Mouse (Mus musculus): ENCODE measurements around the gene Arhgap23.

The Arhgap23 gene

DNA sequence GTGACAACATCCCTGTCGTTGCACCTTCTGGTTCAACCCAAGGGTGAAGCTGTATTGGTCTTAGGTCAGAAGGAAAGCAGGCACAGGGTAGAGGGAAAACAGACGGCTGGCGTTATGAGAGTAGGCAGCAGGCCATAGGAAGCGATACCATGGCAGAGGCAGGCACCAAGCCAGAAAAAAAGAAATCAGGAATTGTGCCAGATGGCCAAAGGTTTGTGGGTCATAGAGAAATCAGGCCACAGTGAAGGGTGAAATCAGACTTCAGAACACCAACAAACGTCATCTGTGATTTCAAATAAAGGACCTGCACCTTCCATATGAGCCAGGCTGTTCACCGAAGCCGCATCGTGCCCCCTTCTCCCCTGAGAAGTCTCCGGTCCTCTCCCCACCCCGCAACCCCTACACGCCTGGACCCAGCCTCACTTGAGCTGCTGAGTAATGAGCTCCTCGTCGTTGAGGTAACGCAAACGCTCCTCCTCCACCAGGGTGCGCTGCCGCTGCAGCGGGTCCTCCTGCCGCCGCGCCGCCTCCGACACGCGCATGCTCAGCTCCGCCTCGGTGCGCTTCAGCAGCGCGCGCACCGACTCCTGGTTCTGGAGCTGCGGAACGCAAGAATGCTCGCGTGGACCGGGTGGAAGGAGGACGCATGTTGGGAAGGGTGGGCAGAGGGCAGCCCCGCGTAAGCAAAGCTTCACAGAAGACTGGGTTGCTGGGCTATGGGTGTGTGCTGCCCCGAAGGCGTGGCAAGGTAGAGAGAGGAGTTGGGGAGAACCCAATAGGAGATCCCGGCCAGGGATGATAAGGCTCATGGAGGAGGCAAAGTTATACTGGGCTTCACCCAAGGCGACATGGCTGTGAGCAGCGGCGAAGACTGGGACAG lies 116.3 kb downstream of the Arhgap23 start:
- in situ Hi-C loops (cut with MboI, MseI), result loop anchor here (5.0 kb wide), 1 partner anchor 96 kb away; the partner anchor contains the start of gene Epop

DNA sequence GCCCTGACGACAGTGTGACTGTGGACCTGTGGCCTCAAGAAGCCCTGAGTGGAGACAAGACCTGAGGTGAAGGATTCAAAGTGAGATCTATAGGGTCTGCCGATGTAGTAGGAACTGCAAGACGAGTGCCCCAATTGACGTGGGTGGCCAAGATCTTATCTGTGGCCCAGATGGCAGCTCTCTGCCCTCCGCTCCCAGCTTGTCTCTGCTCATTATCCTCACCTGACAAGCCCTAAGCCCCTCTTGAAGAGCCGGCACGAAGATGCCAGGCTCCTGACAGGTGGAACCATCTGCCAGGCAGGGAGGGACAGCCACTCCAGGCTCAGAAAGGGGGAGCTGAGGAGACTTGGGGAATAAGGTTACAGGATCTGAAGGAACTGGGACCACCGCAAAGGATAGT lies 117.0 kb downstream of the Arhgap23 start:
- in situ Hi-C loops (cut with MboI, MseI), result loop anchor here (5.0 kb wide), 1 partner anchor 95 kb away; the partner anchor contains the start of gene Epop

DNA sequence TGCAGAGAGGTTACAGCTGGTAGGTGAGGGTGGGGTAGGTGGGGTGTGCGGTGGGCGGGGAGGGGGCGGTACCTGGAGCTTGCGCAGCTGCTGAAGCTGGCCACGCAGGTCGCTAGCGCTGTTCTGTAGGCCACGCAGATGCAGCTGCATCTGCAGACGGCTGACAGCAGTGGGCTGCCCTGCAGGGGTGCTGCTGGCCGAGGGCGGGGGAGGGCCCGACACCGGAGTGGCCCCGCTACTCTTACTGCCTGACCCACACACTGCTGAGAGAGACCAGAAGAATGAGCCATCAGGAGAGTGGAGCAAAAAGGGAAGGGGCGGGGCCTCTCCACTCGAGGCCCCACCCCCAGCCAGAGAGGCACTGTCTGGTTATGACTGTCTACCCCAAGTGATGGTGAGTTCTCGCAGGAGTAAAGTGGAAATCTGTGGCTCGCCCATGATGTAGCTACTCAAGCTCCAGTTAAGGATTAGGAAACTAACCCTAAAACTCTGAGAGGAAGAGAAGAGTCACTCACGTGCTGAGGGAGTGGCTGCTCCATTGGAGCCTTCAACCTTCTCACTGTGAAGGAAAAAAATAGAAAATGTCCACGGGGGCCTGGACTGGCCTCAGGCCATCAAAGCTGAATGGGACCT lies 117.7 kb downstream of the Arhgap23 start:
- in situ Hi-C loops (cut with MboI, MseI), result loop anchor here (5.0 kb wide), 1 partner anchor 94 kb away; the partner anchor contains the start of gene Epop

DNA sequence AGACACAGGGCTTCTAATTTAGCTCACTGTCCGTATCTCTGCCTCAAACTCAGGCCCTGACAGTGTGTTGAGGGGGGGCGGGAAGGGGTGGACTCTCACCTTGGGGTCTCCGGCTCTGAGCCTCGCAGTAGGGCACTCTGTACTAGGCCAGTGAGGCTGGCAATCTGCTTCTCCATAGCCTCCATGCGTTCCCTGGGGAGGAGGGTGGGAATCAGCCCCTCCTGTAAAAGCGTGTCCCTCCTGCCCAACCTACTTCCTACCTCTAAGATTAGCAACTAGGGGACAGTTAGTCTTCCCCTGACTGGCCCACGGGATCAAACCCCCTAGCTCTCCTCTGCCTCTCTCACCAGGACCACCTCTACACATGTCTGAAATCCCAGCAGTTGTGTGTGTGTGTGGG lies 118.3 kb downstream of the Arhgap23 start:
- in situ Hi-C loops (cut with MboI, MseI), result loop anchor here (5.0 kb wide), 1 partner anchor 94 kb away; the partner anchor contains the start of gene Epop

DNA sequence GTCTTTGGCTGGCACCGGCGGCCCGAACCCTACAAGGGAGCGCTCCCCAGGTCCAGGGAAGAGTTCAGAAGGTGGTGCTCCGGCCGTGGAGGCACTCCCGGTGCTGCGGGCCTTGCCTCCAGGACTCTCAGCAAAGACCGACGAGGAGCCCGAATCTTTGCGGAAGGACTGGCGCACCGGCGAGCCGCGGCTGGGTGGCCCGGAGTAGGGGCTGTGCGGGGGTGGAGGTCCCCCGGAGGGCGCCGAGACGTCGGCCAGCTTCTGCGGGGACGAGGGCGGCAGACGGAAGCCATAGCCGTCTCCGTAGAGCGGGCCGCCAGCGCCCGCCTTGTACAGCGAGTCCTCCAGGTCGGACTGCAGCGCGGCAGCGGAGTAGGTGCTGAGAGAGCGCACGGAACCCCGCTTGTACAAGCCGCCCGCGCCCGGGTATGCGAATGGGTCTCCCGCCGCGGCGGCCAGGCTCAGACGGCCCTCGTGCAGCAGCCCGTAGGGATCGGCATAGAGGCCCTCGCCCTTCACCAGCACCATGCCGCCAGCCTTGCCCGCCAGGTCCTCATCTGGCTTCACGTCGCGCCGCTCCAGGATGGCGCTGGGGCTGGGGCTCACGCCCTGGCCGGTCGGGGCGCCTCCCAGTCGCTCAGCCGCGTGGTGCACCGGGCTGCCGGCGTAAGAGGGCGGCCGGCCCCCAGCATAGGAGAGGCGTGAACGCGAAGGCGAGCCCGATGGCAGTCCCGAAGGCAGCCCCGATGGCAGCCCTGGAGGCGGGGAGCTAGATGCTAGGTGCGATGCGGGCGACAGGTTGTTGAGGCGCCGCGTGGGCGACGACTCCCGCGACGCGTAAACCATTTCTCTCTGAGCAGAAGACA lies 119.3 kb downstream of the Arhgap23 start:
- in situ Hi-C loops (cut with MboI, MseI), result loop anchor here (5.0 kb wide), 1 partner anchor 93 kb away; the partner anchor contains the start of gene Epop

DNA sequence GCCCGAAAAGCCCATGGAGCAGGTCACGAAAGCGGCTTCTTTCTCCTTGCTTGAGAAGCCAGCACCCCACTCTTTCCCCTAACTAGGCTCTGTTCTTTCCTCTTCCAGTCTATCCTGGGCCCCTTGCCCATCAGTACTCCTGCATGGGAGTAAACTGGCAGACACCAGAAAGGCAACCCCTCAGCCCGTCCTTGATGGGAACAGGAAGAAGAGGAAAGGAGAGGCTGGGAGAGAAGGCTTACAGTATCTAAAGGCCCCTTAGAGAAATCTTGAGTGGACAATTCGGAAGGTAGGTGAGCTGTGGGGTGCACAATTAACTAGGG lies 119.9 kb downstream of the Arhgap23 start:
- in situ Hi-C loops (cut with MboI, MseI), result no loop called here

DNA sequence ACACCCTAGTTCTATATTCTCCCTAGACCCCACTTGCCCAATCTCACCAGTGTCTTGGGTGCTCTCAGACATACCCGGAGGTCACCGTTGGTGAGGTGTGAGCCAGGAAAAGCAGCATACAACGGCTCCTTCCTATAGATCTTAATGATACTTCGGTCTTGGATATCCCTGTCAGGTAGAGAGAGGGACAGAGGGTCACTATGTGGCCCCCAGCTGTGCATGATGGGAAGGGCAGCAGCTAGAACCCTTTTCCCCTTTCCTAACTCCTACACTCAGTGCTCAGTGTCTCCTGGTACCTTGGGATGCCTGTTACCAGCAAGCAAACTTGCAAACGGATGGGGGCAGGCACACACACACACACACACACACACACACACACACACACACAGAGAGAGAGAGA lies 120.3 kb downstream of the Arhgap23 start:
- in situ Hi-C loops (cut with MboI, MseI), result no loop called here

DNA sequence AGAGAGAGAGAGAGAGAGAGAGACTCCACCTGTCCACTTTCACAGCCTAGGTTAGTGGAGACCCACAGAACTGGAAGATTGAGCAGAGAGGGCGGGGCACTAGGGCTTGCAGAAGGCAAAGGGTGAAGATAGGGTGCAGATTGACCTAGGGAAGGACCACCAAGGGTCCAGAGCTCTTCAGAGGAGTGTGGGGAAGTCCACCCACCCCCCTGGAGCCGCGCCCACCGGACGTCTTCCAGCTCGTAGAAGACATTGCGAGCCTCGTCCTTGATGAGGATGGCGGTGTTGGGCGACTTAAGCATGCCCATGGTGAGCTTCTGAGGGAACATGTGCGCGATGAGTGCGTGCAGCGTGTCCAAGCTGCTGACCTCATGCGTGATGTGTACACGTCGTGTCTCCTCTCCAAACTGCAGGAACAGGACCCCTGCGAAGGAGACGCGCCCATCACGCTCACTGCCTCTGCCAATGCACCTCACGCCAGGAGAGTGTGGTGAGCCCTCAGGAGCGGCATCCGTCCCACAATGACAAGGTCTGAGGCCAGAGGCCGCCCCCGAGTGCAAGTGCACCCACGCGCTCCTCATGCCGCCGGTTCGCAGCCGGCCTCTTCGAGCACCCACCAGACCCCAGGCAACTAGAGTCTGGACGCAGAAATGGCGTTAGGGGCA lies 120.9 kb downstream of the Arhgap23 start:
- in situ Hi-C loops (cut with MboI, MseI), result no loop called here

DNA sequence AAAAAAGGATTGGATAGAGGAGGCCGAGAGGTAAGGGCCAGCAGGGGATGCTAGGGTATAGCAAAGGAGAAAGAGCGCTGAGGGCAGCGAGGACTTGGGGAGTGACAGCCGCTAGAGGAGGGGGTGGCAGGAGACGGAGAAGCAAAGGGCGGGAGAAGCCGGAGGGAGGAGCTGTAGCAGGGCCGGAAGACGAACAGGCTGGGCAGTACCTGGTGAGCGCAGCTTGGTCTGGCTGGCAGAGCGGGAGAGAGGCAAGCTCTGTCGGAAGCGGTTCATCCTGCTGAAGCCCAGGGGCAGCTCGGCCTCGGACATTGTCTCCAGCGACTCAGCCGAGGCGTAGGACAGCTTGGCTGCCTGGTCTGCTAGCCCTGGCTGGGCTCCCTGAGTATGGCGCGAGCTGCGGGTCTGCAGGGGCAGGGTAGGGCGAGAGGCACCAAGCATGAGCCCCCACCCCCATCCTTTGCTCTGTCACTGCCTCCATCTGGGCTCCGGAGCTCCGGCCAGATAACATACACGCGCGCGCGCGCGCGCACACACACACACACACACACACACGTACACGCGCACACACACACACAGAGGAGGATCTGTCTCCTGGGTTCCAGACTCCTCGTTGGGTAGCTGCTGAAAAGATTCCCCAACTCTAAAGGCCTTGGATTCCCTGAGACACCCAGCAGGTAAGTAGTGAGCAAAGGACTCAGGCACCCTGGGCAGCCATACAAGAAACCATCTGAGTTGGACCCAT lies 121.7 kb downstream of the Arhgap23 start:
- in situ Hi-C loops (cut with MboI, MseI), result no loop called here

DNA sequence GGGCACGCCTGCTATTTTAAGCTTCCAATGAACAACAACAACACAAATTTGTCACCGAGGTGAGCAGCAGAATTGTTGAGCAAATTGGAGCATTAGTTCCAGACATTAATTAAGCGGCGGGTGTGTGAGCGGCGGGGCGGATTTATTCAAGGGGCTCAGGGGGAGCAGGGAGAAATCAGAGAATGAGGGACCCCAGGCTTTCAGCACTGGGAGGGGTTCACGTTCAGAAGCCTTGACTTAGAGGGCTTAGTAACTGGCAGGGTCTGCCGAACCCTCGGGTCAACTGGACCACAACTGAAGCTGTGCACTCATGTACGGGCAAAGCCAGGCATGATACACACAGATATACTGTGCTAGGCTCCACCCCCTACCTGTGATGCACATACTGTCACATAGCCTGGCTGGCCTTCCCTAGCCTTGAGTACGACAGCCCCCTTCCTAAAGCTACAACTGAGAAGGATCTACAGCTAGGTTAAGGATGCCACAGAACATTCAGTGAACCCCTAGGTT lies 122.3 kb downstream of the Arhgap23 start:
- in situ Hi-C loops (cut with MboI, MseI), result no loop called here

DNA sequence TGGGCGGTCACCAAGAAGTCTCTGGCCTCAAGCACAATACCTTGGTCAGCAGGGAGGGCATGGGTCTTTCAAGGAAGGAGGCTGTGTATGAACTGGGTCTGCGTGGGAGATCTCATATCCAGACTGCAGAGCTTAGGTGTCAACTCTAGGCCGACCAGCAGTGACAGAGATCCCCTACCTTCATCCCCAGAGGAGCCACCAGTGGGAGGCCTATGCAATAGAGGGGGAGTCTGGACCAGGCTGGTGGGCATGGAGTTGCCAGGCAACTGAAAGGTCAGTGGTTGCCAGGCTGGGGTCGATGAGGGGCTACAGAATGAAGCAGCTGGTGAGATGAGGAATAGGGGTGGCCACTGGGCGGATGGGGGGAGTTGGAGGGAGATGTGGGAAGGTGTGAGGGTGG lies 124.3 kb downstream of the Arhgap23 start:
- in situ Hi-C loops (cut with MboI, MseI), result loop anchor here (10.0 kb wide), 1 partner anchor 1305 kb away; no protein-coding TSS in a partner anchor

DNA sequence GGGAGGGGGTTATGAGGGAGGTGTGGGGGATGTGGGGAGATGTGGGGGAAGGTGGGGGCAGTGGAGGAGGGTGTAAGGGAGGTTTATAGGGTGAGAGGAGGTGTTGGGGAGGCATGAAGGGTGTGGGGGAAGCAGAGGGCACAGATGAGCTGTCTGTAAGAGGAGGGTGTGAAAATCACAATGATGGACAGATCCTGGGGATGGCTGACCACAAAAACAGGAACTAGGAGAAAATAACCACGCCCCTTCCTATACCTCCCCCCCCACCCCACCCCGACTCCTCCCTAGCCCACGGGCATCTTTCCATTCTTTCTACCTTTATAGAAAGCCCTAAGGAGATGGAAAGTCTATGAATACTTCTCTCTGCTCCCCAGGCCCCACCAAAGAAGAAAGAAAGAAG lies 124.8 kb downstream of the Arhgap23 start:
- in situ Hi-C loops (cut with MboI, MseI), result loop anchor here (10.0 kb wide), 1 partner anchor 1305 kb away; no protein-coding TSS in a partner anchor

DNA sequence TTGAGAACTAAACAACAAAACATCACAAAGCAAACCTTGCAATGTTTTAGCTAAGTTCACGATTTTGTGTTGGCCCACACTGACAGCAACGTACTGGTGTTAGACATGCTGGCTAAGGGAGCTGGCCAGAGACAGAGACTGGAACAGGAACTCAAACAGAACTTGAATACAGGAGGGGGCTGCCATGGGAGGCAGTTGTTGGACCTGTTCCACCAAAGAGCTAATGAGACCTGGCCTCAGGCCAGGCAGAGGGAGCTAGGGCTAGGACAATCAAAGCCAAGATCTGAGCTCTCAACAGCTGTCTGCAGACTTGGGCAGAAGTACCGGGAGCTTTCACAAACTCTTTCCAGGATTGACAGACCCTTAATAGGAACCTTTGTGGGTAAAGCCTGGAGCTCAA lies 125.3 kb downstream of the Arhgap23 start:
- in situ Hi-C loops (cut with MboI, MseI), result loop anchor here (10.0 kb wide), 1 partner anchor 1304 kb away; no protein-coding TSS in a partner anchor

DNA sequence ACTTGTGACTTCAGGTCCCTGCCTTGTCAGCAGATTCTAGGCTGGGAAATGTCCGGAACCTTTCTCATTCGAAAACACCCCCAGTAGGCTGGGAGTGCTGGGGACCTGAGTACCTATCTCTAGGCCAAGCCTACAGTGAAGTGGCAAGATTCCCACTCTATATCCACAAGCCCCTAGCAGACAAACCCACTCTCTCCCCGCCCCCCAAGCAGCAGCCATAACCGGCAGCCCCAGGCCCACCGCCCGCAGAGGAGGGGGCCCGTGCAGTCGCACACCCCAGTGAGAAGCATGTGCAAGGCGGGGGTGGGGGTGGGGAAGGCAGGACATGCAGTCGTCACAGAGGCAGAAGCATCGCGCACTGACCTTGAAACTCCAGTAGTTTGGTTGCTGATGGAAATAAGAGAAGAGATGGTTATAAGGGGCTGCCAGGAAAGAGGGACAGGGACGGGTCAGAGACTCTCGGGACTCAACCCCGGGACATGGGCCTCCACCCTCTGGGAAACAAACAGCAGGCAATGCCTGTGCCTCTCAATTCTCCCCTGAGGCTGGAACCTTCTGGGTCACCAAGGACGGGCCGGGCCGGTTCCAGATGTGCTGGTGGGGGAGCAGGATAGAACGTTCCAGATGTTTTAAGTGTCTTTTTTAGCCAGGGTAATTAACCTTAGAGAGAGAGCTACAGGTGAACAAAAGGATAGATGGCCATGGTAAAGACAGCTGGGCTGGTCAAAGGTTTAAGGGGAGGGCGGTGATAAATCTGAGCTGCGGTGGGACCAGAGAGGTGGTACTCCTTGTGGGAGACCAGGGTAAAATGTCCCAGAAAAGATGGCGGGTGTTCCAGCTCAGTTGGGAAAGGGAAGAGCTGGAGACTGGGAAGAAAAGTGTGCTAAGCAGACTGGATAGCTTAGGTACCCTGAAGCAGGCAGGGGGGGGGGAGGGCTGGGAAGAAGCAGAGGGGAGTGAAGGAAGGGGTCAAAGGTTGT lies 127.1 kb downstream of the Arhgap23 start:
- in situ Hi-C loops (cut with MboI, MseI), result loop anchor here (10.0 kb wide), 1 partner anchor 1302 kb away; no protein-coding TSS in a partner anchor

DNA sequence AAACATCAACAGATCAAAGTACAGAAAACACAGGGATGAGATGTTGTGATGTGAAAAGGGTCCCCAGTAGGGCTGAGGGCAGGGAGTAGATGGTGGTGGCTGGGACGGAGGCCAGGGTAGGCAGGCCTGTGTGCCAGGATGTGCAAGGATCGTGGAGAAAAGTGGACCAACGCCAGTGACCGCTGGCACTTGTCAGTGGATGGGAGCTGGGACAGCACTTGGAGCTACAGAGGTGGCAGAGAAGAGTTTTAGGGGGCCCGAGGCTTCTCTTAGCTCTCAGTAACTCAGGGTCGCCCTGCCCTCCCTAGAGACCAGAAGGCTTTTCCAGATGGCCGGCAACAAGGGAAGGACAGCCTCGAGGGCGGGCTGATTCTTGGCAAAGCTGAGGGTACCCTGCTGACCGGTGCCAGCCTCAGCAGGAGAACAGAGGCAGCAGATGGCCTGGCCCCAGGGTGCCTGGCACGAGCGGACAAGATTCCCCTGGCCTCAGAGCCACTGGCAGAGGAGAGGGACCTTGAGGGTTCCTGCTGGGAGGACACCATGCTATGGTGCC lies 127.9 kb downstream of the Arhgap23 start:
- in situ Hi-C loops (cut with MboI, MseI), result loop anchor here (10.0 kb wide), 1 partner anchor 1302 kb away; no protein-coding TSS in a partner anchor

DNA sequence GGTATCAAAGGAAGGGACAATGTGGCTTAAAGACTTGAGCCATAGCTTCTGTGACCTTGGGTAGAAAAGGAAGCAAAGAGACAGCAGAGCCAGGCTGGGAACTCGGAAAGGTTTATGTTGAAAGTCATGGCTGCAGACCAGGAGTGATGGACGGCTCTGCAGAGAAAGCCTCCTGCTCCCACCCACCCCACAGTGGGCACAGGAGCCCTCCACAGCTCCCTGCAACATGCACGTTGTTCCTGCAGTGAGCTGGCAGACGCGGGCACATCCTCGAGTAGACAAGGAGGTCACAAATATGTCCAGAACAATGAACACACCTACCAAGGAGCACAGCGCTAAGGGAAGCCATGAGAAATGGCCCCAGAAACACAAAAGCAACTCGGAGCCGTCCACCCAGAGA lies 128.6 kb downstream of the Arhgap23 start:
- in situ Hi-C loops (cut with MboI, MseI), result loop anchor here (10.0 kb wide), 1 partner anchor 1301 kb away; no protein-coding TSS in a partner anchor

DNA sequence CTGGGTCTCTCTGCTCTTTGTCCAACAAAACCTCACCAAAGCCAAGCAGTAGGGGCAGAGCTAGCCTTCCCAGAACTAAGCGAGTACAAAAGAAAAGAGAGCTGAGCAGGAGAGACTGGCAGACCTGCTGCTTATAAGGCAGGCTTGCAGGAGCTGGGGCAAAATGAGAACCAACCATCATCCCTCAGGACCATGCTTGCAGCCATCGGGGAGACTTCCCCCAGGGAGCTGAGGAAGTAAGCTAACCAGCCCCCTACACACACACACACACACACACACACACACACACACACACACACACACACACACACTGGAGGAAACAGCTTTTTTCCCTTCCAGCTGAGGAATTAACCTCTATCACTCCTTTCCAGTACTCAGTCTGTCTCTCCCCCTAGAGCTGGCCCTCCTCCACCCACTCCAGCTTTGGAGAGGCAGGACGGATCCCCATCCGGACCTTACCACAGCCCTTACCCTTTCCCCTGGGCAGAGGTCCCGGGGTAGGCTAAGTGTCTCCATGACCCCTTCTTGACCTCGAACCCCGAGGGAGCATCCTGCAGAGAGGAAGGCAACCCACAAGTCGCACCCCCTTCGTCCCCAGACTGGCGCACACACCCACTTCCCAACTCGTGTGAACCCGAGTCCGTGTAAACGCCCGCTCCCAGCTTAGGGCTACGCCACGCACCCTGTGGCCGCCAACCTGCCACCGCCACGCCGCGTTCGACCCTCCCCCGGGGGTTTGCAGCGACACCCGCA lies 130.7 kb downstream of the Arhgap23 start:
- in situ Hi-C loops (cut with MboI, MseI), result loop anchor here (10.0 kb wide), 1 partner anchor 1299 kb away; no protein-coding TSS in a partner anchor
